Mouse (Mus musculus) midbrain, embryonic 15.5 days (tissue): ENCODE results near the gene Wscd1. TPM values are rescaled to one million over a fixed set of nuclear protein-coding genes. Genes with fewer than 3 reads are reported as not detected.

Experiments
- ATAC-seq: fragments of 200-750 bp; cut with Nextera tagmentation; replicated peaks from 2 replicates; pipeline ENCODE4 v1.8.0; 2017; ENCODE audit warnings: moderate TSS enrichment
- H3K27ac ChIP-seq: fragments of 300-500 bp; sonication (generic); 2 replicates; pipeline ENCODE4 v1.5.1; 2015; ENCODE audit warnings: mild to moderate bottlenecking, inconsistent platforms
- H3K27me3 ChIP-seq: fragments of 300-500 bp; sonication (generic); replicated peaks from 2 replicates; pipeline ENCODE4 v1.6.1; 2015; ENCODE audit warnings: inconsistent platforms
- H3K36me3 ChIP-seq: fragments of 300-500 bp; sonication (generic); replicated peaks from 2 replicates; pipeline ENCODE4 v1.6.1; 2015; ENCODE audit warnings: inconsistent platforms
- H3K4me1 ChIP-seq: fragments of 300-500 bp; sonication (generic); 2 replicates; pipeline ENCODE4 v1.6.1; 2015; ENCODE audit warnings: inconsistent platforms
- H3K4me2 ChIP-seq: fragments of 300-500 bp; sonication (generic); 2 replicates; pipeline ENCODE4 v1.6.1; 2015; ENCODE audit warnings: inconsistent platforms, mild to moderate bottlenecking, moderate library complexity
- H3K4me3 ChIP-seq: fragments of 300-500 bp; sonication (generic); 2 replicates; pipeline ENCODE4 v1.5.1; 2015; ENCODE audit warnings: mild to moderate bottlenecking, inconsistent platforms
- H3K9ac ChIP-seq: fragments of 300-500 bp; sonication (generic); 2 replicates; pipeline ENCODE4 v1.6.1; 2015; ENCODE audit warnings: mild to moderate bottlenecking, inconsistent platforms
- H3K9me3 ChIP-seq: fragments of 300-500 bp; sonication (generic); 2 replicates; pipeline ENCODE4 v1.6.1; 2016; ENCODE audit warnings: inconsistent platforms
- WGBS: fragments of 180-500 bp; shearing (Covaris S2); methylation state at CpG from one replicate; pipeline ENCODE4 v1.1.7; 2015; ENCODE audit warnings: mixed read lengths; 5-methylcytosine and 5-hydroxymethylcytosine counted together
- polyA plus RNA-seq: library from polyadenylated mRNA; unstranded; fragments of >200 nt; fragmentation: Nextera tagmentation; extraction: Ambion mirVana; gene quantifications from 2 replicates; pipeline ENCODE4 v1.2.1, GENCODE M21; 2015

Wscd1 gene
- polyA plus RNA-seq, 1 experiment from 2014 or later = 86.4 TPM

DNA sequence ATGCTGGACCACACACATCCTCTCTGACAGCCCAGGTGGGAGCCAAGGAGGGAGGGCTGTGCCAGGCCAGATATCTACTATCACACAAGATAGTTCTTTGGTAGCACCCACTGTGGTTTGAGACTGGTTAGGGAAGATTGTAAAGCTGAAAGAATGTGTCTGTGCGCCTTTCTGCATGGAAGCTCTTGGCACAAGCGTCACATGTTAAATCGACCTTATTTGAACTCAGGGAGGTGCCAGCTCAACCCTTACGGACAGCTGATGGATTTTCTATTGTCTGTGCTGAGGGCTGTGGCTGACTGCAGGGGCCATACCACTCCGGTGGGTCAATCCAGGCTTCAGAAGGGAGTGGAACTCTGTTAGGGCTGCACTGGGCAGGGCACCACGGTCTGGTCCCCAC, 22.3 kb downstream of the Wscd1 start:
- Histone ChIP-seq H3K9me3 (no peaks in the 10 kb centered on the region), H3K27ac (no peak overlapping the region), H3K9ac (no peak overlapping the region), H3K4me3 (no peak overlapping the region), H3K27me3 (no peaks in the 10 kb centered on the region), H3K4me2 (no peak overlapping the region), H3K4me1 (peaks cover 28% of the 10 kb centered on the region), H3K36me3 (peaks cover 5% of the 10 kb centered on the region; the same call in 1 of the 2 replicates)
- ATAC-seq = no peak
- WGBS = 34% methylated on average over 6 of the region's 6 CpGs

- Histone ChIP-seq H3K27me3 (no peaks in the 10 kb centered on the region), H3K4me1 (peaks cover 28% of the 10 kb centered on the region), H3K9me3 (no peaks in the 10 kb centered on the region), H3K27ac (peak overlapping the region; percentile 10; the same call in 1 of the 2 replicates), H3K4me2 (no peak overlapping the region), H3K9ac (no peak overlapping the region), H3K4me3 (no peak overlapping the region), H3K36me3 (no peaks in the 10 kb centered on the region; the same call in 1 of the 2 replicates)
- WGBS = 19% methylated on average over 4 of the region's 4 CpGs
- ATAC-seq = no peak
Measured at GRCm38 (mm10) chr11:71772802-71773201, 23.1 kb downstream of the Wscd1 start.

GRCm38 (mm10) chr11:71773986-71774767, 24.5 kb downstream of the Wscd1 start:
- peak overlapping the region; percentile 35 for H3K27ac ChIP-seq
- H3K9me3 ChIP-seq = no peaks in the 10 kb centered on the region
- peaks cover 33% of the 10 kb centered on the region for H3K4me1 ChIP-seq
- no peak for ATAC-seq
- 53% methylated on average over 16 of the region's 16 CpGs for WGBS
- H3K4me2 ChIP-seq = no peak overlapping the region
- no peaks in the 10 kb centered on the region; the same call in 1 of the 2 replicates for H3K36me3 ChIP-seq
- no peaks in the 10 kb centered on the region for H3K27me3 ChIP-seq
- no peak overlapping the region for H3K9ac ChIP-seq
- no peak overlapping the region for H3K4me3 ChIP-seq

- H3K4me1 ChIP-seq = peaks cover 42% of the 10 kb centered on the region
- no peaks in the 10 kb centered on the region for H3K9me3 ChIP-seq
- H3K4me2 ChIP-seq = no peak overlapping the region
- no peak for ATAC-seq
- H3K36me3 ChIP-seq = no peaks in the 10 kb centered on the region; the same call in 1 of the 2 replicates
- no peak overlapping the region for H3K9ac ChIP-seq
- no peak overlapping the region for H3K27ac ChIP-seq
- no peak overlapping the region for H3K4me3 ChIP-seq
- H3K27me3 ChIP-seq = no peaks in the 10 kb centered on the region
- 82% methylated on average over 6 of the region's 6 CpGs for WGBS
Measured at GRCm38 (mm10) chr11:71775056-71775455, 25.3 kb downstream of the Wscd1 start.

- H3K4me3 ChIP-seq = no peak overlapping the region
- H3K4me1 ChIP-seq = peaks cover 29% of the 10 kb centered on the region
- H3K9ac ChIP-seq = no peak overlapping the region
- peak; percentile 32; the same call in 1 of the 2 replicates for ATAC-seq
- peaks cover 5% of the 10 kb centered on the region; the same call in 1 of the 2 replicates for H3K36me3 ChIP-seq
- 34% methylated on average over 10 of the region's 10 CpGs for WGBS
- H3K27me3 ChIP-seq = no peaks in the 10 kb centered on the region
- H3K4me2 ChIP-seq = no peak overlapping the region
- H3K27ac ChIP-seq = peak overlapping the region; percentile 63
- H3K9me3 ChIP-seq = no peaks in the 10 kb centered on the region
Measured at GRCm38 (mm10) chr11:71779642-71780041, 29.9 kb downstream of the Wscd1 start.

- no peak overlapping the region for H3K4me3 ChIP-seq
- peak overlapping the region; percentile 64 for H3K27ac ChIP-seq
- ATAC-seq = peak; percentile 50; the same call in 1 of the 2 replicates
- H3K36me3 ChIP-seq = peaks cover 9% of the 10 kb centered on the region; the same call in 1 of the 2 replicates
- no peaks in the 10 kb centered on the region for H3K9me3 ChIP-seq
- no peak overlapping the region for H3K4me2 ChIP-seq
- H3K9ac ChIP-seq = no peak overlapping the region
- H3K27me3 ChIP-seq = no peaks in the 10 kb centered on the region
- H3K4me1 ChIP-seq = peaks cover 29% of the 10 kb centered on the region
- whole genome bisulfite sequencing = 67% methylated on average over 13 of the region's 13 CpGs
Measured at GRCm38 (mm10) chr11:71781737-71782354, 32.1 kb downstream of the Wscd1 start.

DNA sequence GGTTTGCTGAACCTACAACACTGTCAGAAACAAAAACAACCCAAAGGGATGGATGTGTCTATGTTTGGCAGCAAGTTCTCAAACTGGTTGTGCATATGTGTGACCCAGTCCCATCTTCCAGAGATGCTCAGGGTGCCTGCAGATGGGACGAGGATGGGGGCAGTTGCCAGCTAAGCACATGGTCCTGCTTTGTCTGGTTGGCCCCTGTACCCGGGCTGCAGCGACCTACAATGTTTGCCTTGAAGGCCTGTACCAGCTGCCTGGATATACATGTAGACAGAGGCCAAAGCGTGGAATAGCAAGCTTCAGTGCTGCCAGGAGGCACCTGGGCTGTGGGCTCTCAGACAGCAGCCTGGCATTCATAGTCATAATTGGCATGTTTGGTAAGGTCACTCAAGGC, 35.8 kb downstream of the Wscd1 start:
- 90% methylated on average over 4 of the region's 4 CpGs for WGBS
- H3K9ac ChIP-seq = no peak overlapping the region
- peaks cover 23% of the 10 kb centered on the region; the same call in 1 of the 2 replicates for H3K36me3 ChIP-seq
- H3K9me3 ChIP-seq = no peaks in the 10 kb centered on the region
- H3K4me3 ChIP-seq = no peak overlapping the region
- H3K27ac ChIP-seq = no peak overlapping the region
- H3K27me3 ChIP-seq = no peaks in the 10 kb centered on the region
- peaks cover 14% of the 10 kb centered on the region for H3K4me1 ChIP-seq
- H3K4me2 ChIP-seq = no peak overlapping the region
- ATAC-seq = no peak

DNA sequence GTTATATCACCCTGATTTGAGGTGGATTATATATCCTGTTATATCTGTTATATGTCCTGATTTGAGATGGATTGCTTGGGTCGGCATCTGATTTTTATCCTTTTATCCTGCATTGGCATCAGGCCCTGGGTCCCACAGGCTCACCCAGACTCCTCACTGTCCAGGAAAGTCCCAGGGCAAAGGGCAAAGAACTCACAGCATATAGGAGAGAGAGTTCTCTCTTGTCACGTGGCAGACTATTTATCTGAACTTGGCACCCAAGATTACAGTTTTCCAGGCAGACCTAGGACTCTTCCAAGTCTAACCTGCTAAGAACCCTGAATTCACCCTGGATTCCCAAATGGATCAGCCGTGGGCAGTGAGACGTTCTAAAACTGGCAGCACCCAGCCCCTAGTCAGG, 38.5 kb downstream of the Wscd1 start:
- no peak overlapping the region for H3K4me2 ChIP-seq
- WGBS = 89% methylated on average over 4 of the region's 4 CpGs
- no peak overlapping the region for H3K9ac ChIP-seq
- no peaks in the 10 kb centered on the region for H3K27me3 ChIP-seq
- H3K4me3 ChIP-seq = no peak overlapping the region
- peaks cover 23% of the 10 kb centered on the region; the same call in 1 of the 2 replicates for H3K36me3 ChIP-seq
- ATAC-seq = no peak
- no peaks in the 10 kb centered on the region for H3K4me1 ChIP-seq
- no peaks in the 10 kb centered on the region for H3K9me3 ChIP-seq
- H3K27ac ChIP-seq = no peak overlapping the region

DNA sequence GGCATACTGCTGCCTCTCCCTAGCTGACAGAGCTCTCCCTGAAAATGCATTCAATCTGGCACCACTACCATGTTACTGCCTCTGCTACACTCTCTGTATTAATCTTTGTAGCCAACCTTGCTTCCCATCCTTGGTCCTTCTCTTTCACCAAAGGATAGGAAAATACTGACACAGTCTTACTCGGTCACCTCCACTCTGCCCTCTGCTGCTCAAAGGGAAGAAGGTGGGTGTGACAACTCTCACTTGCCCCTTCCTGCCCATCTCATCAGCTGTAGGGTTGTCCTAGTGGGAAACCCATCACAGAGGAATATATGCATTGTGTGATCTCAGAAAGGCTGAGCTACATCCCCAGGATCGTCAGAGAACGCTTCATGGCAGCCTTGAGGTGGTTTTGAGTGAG, 40.5 kb downstream of the Wscd1 start:
- H3K4me3 ChIP-seq = no peak overlapping the region
- H3K36me3 ChIP-seq = peaks cover 18% of the 10 kb centered on the region; the same call in 1 of the 2 replicates
- no peak for ATAC-seq
- H3K4me1 ChIP-seq = no peaks in the 10 kb centered on the region
- H3K9ac ChIP-seq = no peak overlapping the region
- WGBS = 83% methylated on average over 3 of the region's 3 CpGs
- no peak overlapping the region for H3K4me2 ChIP-seq
- H3K9me3 ChIP-seq = no peaks in the 10 kb centered on the region
- H3K27me3 ChIP-seq = no peaks in the 10 kb centered on the region
- no peak overlapping the region for H3K27ac ChIP-seq

DNA sequence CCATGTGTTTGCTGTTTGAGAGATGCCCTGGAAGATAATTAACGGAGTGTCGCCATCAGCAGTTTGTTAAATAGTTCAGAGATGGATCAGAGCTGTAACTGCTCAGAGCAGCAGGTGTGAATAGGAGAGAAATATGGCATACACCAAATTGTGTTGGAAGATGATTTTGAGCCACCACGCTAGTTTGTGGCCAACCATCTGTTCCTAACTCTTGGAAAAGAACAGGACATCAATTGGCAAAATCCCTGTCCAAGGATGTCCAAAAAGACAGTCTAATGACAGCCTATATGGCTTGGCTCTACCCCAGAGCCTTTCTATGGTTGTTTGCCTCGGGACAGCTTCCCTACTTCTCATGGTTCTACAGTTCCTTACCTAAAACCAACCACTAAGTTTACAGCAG, 49.5 kb downstream of the Wscd1 start:
- H3K9ac ChIP-seq = no peak overlapping the region
- no peak for ATAC-seq
- 89% methylated on average over 4 of the region's 4 CpGs for WGBS
- H3K27ac ChIP-seq = no peak overlapping the region
- no peak overlapping the region for H3K4me2 ChIP-seq
- no peaks in the 10 kb centered on the region for H3K36me3 ChIP-seq
- H3K9me3 ChIP-seq = no peaks in the 10 kb centered on the region
- no peak overlapping the region for H3K4me3 ChIP-seq
- H3K27me3 ChIP-seq = no peaks in the 10 kb centered on the region
- no peaks in the 10 kb centered on the region for H3K4me1 ChIP-seq

DNA sequence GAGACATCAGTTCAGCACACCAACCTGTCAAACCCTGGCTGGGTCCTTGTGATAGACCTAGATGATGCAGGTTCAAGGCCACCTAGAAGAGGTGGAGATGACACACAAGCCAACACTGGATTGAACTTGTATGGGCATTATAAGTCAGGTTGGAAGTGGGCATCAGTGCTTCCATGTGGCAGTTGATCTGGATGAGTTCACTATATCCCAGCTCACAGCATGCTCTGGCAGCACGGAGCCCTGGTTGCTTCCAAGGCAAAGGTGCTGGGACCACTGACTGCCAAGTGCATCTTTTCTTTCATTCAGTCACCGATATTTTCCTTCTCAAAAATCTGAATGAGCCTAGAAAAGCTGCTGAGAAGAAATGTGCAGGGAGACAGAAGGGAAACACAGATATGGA, 58.8 kb downstream of the Wscd1 start:
- H3K4me3 ChIP-seq = no peak overlapping the region
- no peak overlapping the region for H3K4me2 ChIP-seq
- no peak overlapping the region for H3K27ac ChIP-seq
- no peak for ATAC-seq
- H3K27me3 ChIP-seq = no peaks in the 10 kb centered on the region
- H3K9ac ChIP-seq = no peak overlapping the region
- no peaks in the 10 kb centered on the region for H3K36me3 ChIP-seq
- H3K4me1 ChIP-seq = no peaks in the 10 kb centered on the region
- WGBS = 93% methylated on average over 2 of the region's 2 CpGs
- H3K9me3 ChIP-seq = no peaks in the 10 kb centered on the region

GRCm38 (mm10) chr11:71811828-71812227, 62.1 kb downstream of the Wscd1 start:
- H3K27me3 ChIP-seq = no peaks in the 10 kb centered on the region
- H3K36me3 ChIP-seq = no peaks in the 10 kb centered on the region
- no peak overlapping the region for H3K4me2 ChIP-seq
- peaks cover 11% of the 10 kb centered on the region for H3K4me1 ChIP-seq
- no peaks in the 10 kb centered on the region for H3K9me3 ChIP-seq
- H3K4me3 ChIP-seq = no peak overlapping the region
- no peak overlapping the region for H3K27ac ChIP-seq
- no peak overlapping the region for H3K9ac ChIP-seq
- 73% methylated on average over 2 of the region's 2 CpGs for WGBS
- no peak for ATAC-seq
